Mouse (Mus musculus) neutrophil, adult 5-6 weeks (primary cell): ENCODE data around the gene Ccdc28b. TPM values are rescaled to one million over a fixed set of nuclear protein-coding genes. Genes with fewer than 3 reads are reported as not detected.

Experiments
- ATAC-seq: fragments of 151-379, 151-347 bp; 2 replicates; pipeline ENCODE4 v1.8.0; 2017; ENCODE audit warnings: mild to moderate bottlenecking, moderate TSS enrichment; ENCODE audit not compliant: insufficient number of reproducible peaks, poor library complexity, low FRiP score, severe bottlenecking; ENCODE audit errors: extremely low read depth
- total RNA-seq: library from RNA; stranded (forward); fragments of 200-1000 nt; gene quantifications from 2 replicates; pipeline ENCODE4 v1.2.3, GENCODE M21; 2017

Gene Ccdc28b
- total RNA-seq, 1 experiment from 2014 or later: 53.2 TPM

DNA sequence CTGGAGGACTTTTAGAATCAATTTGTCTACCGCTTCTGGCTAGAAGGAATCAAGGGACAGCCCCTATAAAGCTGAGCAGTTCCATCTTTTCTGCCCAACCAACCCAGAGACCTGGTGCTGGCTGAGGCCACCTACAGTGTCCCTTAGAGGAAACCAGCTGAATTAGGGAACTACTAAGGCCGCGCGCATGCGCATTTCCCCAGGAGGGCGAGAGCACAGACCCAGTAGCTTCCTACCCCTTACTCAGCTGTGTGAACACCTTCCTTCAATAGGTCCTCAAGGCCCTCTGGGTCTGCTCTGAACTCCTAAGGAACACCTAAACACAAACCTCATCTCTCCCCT lies 1.3 kb upstream of the Ccdc28b start:
- ATAC-seq: peak; percentile 69

DNA sequence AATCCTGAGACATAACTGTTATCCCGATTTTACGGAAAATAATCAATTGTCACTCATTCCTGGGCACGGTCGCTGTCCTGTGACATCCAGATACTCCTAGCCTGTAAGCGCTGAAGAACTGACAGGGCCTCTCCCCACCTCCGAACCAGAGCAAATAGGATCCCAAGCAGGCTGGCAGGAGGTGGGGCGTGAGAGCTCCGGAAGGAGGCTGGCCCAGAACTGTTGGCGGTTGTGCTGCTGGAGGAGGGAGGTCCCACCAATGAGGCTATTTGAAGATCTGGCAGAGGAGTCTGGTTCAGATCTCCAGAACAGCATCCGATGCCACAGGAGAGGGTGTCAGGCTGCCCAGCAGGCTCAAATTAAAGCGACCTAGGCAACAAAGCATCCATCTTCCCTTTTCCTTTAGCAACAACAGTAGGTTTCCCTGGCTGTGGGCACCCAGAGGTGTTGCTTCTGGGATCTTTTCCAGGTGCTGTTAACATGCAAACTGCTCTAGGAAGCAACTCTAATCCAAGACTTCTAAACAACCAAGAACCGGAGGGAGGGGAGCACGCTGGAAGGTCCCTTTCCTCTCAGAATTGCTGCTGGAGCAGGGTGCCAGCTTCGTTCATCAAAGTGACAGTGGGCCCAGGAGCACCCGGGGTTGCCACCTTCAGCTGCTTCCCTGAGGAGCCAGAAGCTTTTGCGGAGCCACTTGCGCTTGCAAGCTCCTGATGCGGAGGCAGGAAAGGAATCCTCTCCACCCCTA lies 708 bp upstream of the Ccdc28b start:
- peak; percentile 88 for ATAC-seq

DNA sequence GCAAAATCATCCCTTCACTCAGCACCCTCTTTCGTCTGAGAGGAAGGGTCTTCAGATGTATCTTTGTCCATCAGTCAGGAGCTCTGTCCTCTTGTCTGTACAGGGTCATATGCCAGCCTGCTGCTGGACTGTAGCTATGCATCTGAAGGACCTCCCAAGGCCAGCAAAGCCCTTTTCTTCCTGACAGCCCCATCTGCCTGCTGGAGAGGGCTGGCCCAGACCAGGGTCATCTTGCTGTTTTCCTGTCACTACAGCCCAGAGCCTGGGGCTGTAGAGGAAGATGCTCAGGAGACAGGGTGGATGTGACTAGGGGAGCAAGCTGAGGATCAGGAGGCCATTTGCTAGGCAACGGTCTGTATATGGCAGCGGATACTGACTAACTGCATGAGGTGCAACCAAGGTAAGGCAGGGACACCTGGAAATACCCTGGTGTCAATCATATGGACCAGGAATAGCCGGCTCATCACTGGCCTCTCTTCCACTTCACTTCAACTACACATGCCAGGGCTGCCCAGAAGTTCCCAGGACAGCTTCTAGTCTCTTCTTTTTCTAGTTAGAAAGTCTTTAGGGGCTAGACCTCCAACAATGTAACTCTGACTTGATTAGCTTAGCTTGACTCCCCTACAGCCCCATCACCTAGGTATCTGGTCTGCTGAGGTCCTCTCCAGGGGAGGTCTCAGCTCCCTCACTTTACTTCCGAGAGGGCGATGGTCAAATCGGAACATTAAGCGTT lies 778 bp downstream of the Ccdc28b start:
- no peak for ATAC-seq

DNA sequence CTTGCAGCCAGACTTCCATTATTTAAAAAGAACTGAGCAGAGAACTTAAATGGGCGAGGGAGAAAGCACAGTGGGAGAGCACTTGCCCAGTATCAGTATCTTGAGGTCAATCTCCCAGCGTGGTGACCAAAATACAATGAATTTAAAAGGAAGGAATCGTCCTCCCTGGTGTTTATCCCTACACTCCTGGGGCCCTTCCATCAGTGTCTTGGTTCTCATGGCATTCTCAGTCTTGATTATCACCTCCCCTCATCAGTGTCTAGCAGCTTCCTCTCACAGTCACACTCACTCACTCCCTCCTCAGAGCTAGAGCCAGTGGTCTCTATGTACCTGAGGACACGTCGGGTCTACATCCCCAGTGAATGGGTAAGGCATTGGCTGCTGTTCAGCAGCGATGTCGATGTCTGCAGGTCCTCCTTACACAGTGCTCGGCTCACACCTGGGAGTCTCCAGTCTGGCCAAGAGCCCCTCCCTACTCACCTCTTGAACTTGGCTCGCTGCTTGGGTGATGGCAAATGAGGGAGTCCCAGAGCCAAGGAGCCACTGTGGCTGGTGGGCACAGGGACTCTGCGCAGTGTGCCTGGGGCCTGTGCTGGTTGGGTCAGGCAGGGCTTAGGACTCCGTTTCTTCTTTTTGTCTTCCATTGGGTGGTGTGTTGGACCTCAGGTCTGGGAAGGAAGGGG lies 1.5 kb downstream of the Ccdc28b start:
- ATAC-seq: no peak

DNA sequence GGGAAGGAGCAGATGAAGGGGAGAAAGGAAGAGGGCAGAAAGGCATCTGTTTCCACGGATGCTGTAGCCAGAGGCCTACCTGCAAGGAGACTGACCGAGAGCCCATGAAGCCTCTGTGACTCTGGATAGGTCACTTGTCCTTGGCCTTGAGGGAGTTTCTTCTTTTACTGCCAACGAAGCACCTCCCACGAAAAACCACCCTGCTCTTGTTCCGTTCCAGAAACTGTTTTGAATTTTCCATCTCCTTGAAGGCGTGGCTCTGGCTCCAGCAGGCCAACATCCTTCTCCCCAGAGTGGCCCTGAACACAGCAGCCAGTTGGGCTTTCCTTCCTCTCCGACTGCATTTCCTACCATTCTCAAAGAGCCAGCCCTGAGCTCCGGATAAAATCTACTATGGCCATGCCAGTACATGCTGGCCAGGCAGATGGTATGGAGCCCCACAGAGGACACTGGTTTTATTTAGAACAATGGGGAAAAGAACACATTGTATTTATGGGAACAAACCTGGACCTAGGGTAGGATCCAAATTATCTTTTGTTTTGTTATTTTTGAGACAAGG lies 2.4 kb downstream of the Ccdc28b start:
- ATAC-seq: no peak

DNA sequence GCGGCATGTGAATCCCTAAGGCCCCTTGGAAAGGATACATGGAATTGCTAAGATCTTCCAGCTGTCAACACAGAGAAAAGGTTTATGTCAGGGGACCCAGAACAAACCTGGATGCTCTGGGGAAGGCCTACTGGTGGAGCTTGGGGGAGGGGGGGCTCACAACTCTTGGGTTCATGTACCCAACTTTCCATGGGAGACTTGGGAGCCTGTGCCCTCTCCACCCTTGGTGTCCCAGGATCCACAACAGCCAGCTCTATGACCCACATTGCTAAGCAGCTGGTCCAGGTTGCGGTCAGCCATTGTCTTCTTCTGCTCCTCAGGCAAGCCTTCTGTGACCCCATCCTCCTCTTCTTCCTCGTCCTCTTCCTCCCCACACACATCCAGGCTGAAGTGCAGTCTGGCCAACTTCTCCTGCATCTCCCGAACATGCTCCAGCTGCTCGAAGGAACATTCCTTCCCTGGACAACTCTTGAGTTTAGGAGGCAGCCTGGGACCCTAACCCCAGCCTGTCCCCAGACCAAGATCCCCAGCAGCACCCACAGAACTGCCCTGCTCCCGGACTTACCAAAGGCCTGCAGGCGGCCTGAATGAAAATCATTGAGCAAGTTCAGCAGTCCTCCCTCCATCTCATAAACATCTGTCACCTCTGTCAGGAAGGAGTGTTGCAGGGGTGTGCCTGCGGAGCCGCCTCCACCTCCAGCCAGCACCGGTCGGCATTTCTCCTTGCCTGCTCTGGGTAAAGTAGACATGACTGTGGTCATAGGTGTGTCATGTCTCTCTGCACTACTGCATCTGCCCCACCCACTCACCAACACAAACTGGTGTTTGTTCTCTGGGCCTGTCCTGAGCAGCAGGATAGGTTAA lies 3.1 kb downstream of the Ccdc28b start:
- ATAC-seq: no peak

DNA sequence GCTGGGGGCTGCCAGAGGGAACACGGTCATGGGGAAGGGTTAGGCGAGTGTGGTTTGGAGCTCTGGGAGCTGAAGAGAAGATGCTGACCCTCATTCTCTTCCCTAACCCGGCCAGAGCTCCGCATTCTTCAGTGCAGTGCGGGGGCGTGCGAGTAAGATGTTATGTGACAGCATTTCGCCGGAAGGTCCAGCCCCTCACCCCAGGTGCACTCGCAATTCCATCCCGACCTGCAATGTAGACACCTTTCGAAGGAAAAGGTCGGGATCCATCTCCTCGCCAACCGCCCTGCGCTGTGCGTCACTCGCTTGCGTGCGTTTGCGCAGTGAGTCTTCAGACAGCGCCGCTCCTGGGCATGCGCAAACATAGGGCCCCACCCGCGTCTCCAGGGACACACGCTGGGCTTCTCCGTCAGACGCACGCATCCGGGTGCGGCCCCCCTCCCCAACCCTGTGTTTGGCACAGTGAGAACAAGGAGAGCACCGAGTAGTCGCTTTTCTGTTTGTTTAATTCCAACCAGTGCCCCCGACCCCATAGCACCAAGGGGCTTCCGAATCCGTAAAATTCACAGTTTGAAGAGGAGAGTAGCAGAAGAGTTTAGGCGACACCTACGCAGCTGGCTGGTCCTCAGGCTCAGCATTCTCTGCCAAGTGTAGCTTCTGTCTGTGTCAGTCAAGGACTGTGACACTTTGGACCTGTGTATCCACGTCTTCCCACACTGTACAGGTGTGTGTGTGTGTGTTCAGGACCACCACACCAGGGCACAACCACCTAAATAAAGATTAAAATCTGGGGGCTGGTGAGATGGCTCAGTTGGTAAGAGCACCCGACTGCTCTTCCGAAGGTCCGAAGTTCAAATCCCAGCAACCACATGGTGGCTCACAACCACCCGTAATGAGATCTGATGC lies 4.7 kb downstream of the Ccdc28b start, which contains the start of gene Iqcc:
TSS of gene Iqcc (minus strand) at position 314 of the 906 bp plus-strand sequence.
- peak; percentile 90 for ATAC-seq

DNA sequence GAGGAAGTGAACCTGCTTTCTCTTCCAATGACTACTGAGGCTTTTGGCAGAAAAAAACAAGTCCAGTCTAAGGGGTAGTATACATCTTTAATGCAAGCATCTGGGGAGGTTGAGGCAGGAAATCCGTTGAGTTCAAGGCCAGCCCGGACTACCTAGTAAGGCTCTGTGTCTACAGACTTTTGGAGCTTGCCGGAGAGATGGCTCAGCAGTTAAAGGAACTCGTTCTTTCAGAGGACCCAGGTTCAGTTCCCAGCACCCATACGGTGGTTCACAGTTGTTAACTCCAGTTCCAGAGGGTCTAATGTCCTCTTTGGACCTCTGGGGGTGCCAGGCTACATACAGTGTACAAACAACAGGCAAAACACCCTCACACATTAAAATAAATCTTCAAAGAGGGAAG lies 5.7 kb downstream of the Ccdc28b start:
- ATAC-seq: no peak

DNA sequence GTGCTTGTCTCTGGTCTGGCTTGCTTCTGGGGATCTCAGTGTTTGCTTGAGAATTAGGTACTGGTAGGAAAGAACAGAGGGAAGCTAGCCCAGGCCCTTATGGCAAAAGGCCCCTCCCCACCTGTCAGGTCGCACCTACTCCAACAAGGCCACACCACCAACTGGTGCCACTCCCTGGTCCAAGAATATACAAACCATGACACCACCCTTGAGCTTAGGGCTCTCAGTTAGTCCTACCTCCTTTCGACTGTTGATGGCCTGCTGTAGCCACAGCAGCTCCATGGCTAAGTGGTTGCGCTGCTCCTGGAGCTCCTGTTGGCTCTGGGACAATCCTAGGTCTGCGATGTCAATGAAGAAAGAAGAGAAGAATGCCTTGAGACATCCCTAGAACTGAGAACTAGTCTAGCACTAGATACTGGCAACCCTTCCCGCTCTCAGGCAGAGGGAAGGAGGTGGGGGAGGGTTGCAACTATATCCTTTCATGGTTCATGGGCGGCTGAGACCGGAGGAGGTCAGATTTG lies 6.6 kb downstream of the Ccdc28b start:
- no peak for ATAC-seq

DNA sequence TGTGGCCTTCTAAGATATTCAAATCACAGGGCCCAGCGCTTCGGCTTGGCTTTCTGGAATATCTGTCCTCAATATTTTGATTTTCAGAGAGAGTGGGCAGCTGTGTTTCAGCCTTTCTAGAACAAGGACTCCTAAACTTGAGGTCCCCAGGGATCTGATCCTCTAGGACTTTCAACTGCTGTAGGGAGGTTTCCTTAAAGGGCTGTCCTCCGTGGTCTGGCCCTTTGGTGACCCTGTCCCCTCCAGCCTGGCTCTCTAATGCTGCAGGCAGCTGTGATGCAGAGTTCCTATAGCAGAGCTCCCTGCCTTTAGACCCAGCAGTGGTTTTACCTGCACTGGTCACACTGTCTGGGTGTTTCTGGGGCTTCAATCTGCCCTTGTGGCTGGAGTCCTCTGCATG lies 7.1 kb downstream of the Ccdc28b start:
- no peak for ATAC-seq

DNA sequence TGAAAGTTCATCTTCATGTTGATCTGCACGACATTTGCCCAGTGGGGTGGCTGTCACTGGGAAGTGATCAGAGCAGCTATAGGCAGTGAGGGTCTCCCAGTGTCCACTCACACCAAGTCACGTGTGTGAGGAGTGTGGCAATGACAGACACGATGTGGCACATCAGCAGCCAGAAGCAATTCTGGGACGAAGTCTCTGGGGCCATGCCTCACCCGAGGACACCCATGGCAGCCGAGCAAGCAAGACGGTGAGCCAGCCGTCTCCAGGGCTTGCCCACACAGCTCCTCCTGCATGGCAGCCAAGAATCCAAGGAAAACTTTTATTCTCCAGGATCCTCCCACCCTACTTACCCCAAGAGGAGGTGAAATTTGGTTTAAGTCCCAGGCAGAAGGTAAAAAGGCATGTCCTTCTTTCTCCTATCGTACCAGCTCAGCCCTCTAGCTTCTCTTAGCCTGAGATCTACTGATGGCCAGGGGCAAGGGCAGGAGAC lies 7.9 kb downstream of the Ccdc28b start:
- no peak for ATAC-seq

DNA sequence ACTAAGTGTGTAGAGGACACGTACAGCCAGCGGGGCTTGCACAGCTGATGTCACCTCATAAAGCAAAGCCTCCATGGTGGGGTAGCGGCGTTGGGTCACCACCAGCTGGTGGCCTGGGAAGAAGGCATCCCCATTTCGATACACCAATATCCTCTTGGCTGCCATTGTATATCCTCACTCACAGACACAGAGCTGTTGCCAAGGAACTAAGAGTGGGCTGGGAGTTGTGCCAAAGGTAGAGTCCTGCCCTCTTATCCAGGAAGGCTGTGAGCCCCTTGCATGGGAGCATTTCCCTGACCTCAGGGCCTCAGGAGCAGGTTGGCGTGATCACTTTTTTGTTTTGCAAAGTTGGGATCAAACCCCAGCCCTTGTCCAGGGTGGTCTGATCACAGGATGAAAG lies 9.7 kb downstream of the Ccdc28b start, which contains the start of gene Dcdc2b:
TSS of gene Dcdc2b (minus strand) at position 165 of the 400 bp plus-strand sequence.
- no peak for ATAC-seq

DNA sequence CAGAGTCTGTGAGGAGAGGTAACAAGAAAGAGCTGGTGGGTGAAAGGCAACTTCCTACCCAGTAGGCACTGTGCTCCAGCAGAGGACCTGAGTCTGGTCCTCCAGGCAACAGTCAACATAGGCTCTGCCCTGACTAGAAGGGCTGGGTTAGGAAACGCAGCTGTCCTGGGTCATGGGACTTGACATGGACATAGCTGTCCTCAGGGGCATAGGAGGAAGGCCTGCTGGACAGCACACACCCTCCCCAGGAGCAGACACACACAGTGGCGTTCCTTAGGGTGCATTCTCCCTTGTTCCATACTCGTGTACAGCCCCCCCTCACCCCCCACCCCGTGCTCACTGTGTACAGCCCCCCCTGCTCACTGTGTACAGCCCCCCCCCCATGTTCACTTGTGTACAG lies 13.3 kb downstream of the Ccdc28b start:
- no peak for ATAC-seq

DNA sequence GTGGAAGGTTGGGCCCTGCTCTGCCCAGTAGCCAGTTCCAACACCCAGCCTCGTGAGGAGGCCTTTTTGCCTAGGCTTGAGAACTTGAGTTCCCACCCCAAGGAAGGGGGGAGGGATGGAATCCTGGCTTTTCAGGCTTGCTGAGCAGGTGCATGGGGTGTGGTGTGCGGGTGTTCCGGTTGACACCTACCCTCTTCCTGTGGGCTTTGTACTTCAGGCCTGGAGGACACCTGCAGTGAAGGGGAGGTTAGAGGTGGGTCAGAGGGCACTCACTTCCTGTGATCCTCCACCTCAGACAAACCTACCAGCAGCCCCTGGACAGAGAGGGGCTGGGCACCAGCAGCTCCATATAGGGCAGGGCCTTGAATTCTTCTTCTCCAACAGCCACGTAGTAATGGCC lies 13.7 kb downstream of the Ccdc28b start:
- no peak for ATAC-seq

DNA sequence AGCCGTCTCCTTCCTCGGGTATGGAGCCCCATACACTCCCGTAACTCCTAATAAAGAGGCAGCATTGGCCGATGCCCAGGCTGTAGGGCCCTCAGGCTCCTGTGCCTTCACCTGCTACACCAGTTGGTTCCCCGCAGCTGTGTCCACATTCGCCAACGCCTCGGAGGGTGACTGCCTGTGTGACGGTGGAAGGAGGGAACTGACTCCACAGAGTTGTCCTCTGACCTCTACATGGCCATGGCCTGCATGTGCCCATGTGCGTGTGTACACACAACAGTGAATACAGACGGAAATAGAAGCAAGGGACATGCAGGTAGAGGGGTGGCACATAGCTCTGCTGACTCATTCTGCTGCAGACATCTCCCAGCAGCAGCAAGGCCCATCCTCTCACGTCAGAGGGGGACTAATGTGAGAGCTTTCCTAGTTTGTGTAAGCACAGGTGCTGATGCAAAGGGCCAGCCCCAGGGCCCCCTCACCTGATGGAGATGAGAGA lies 14.6 kb downstream of the Ccdc28b start:
- ATAC-seq: no peak

DNA sequence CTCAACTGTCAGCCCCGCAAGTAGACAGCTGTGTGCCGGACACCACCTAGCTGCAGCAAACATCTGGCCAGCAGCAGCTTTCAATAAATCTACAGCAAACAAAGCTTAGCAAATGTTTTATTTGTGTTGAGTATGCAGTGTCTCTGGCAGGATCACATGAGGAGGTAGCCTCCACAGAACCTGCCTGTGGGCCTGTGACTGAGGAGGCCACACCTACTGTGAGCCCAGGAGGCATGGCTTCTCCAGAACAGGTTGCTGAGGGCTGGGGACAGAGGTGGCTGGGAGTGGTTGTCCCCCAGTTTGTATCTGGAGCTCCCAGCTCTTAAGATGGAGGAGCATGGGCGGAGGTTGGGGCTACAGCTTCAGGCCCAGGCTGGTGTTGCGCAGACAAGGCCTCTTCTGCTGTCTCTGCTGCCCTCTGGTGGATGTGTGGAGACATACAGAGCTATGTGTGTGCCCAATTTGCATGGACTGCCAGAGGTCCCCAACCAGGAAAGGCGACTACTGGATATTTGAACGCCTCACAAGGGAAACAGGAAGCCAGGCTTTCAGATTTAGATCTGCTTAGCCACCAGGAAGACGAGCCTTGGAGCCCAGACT lies 15.2 kb downstream of the Ccdc28b start:
- ATAC-seq: peak; percentile 96
